Mouse (Mus musculus) lung, postnatal 0 days (tissue): ENCODE results near the gene F2rl2.

ENCODE experiments used
- CTCF ChIP-seq: IDR thresholded peaks from 2 replicates; pipeline ENCODE4 v1.5.1; 2016; ENCODE audit warnings: antibody characterized with exemption, mild to moderate bottlenecking
- EP300 ChIP-seq: IDR thresholded peaks from 2 replicates; pipeline ENCODE4 v1.6.1; 2016; ENCODE audit warnings: antibody characterized with exemption, mild to moderate bottlenecking, control low read depth

DNA sequence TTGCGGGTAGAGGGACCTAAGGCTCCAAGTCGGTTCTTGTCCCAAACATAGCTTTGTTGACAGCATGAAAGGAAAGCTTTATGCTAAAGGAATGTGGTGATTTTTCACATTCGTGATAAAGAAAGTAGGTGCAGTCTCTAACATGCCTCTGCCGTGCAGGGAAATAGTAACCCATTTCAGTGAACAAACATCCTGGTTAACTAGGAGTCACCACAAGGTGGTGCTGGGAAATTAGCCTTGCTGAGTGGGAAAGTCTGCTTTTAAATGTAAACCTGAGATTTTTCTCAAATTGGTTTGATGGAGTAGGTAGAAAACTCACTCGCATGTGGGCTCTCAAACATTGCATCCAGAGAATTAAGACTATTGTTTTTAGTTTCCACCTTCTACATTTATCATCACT lies 43.0 kb downstream of the F2rl2 start:
- TF ChIP-seq CTCF (peak; percentile 61), EP300 (no peak)
